Mouse (Mus musculus): ENCODE data around the gene Tagap1.
"Not testable (repeated sequence)": the region's sequence is repeated elsewhere in the genome, so short reads cannot be mapped to it uniquely, and the experiment has no call there.

- not testable (repeated sequence) for TF ChIP-seq UBTF (IDR thresholded peaks at IDR 0.05; ENCODE audit: low read depth, low read length); E2F4 (IDR thresholded peaks at IDR 0.05; ENCODE audit: insufficient replicate concordance, low read depth, low read length); JUND (conservative IDR thresholded peaks at IDR 0.05; ENCODE audit: low read depth, low read length); POLR2A (IDR thresholded peaks at IDR 0.05; ENCODE audit: low read depth, low read length); USF2 (conservative IDR thresholded peaks at IDR 0.05; ENCODE audit: low read depth, low read length); CTCF (conservative IDR thresholded peaks at IDR 0.05 in 1 of 2, IDR thresholded peaks at IDR 0.05 in 1 of 2; ENCODE audit: low read depth in 2 of 2, low read length in 2 of 2); EP300 (IDR thresholded peaks at IDR 0.05; ENCODE audit: low read length); MYC (IDR thresholded peaks at IDR 0.05; ENCODE audit: low read depth, low read length)
Observed at GRCm38 (mm10) chr17:6948769-6949228, 12.2 kb downstream of the Tagap1 start.

Measured in CH12.LX (cell line).